Comparison of ENCODE assay signal across 13 mouse cellular contexts in the genomic region with DNA sequence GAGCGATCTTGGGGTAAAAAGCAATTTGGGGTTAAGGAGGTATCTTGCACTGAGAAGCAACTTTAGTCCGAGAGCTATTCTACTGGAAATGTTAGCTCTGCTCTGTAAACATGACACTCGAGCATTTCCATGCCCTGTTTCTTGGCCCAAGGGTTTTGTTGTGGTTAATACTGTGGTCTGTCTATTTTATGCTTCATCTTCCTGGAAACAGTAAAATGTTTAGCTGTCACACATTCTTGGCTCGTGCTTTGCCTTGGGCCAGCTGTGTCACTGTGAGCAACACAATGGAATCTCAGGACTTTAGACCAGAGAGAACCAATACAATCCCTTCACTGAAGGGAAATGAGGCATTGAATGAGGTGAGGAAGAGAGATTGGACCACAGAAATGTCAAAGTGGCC. TPM values are rescaled to one million over a fixed set of nuclear protein-coding genes. Genes with fewer than 3 reads are reported as not detected.
DNase-seq lines count a peak whose midpoint lies in the region; ATAC-seq lines count a peak whose summit lies in the region.
"Had no signal": no experiment of that assay in that cellular context is flagged by ENCODE, and none has a peak within 500 bp of the region (broad histone marks: within the 10 kb centered on the region; RNA-seq: fewer than 3 reads in every experiment).

No protein-coding gene starts in this region.

- H3K4me2 ChIP-seq in hindbrain, embryonic 16.5 days (ENCODE audit: low read length), result no peak overlapping the region
- H3K4me2 ChIP-seq: hindbrain, embryonic 13.5 days had no signal

- H3K9me3 ChIP-seq in hindbrain, embryonic 16.5 days (ENCODE audit: control insufficient read depth, low read length), result no peaks in the 10 kb centered on the region; the same call in 1 of the 2 replicates
- H3K9me3 ChIP-seq: hindbrain, embryonic 13.5 days had no signal

- no peak overlapping the region for H3K9ac ChIP-seq in hindbrain, embryonic 16.5 days (ENCODE audit: low read depth, low read length)
- H3K9ac ChIP-seq: hindbrain, embryonic 13.5 days had no signal

- peak; percentile 13 to 20 for DNase-seq in heart, postnatal 10 days
- DNase-seq in heart, adult 11 months, result no peak
- DNase-seq in kidney, postnatal 10 days, result peak; percentile 66
- DNase-seq in lung, postnatal 4 days, result peak; percentile 57 to 79
- no peak for DNase-seq in spleen, adult 12 weeks (ENCODE audit: low spot score)
- no peak for DNase-seq in cerebellum, postnatal 14 days
- DNase-seq: adrenal gland, adult 8-10 months; cerebellum, postnatal 36 days; thymus, postnatal 14 days had no signal

- no peaks in the 10 kb centered on the region for H3K4me1 ChIP-seq in hindbrain, embryonic 16.5 days (ENCODE audit: control insufficient read depth, insufficient read depth, low read depth, low read length)
- H3K4me1 ChIP-seq: hindbrain, embryonic 13.5 days had no signal

- 54% methylated on average over 4 of the region's 4 CpGs for WGBS in hindbrain, embryonic 16.5 days

- H3K4me3 ChIP-seq in hindbrain, embryonic 16.5 days (ENCODE audit: low read length), result no peak overlapping the region
- H3K4me3 ChIP-seq: erythroblast, embryonic 14.5 days; hindbrain, embryonic 13.5 days had no signal

- no peaks in the 10 kb centered on the region for H3K27me3 ChIP-seq in hindbrain, embryonic 16.5 days (replicated peaks; ENCODE audit: control insufficient read depth, insufficient read depth, low read length)
- H3K27me3 ChIP-seq: hindbrain, embryonic 13.5 days had no signal

- no peak overlapping the region for H3K27ac ChIP-seq in hindbrain, embryonic 16.5 days (ENCODE audit: low read depth, low read length)
- H3K27ac ChIP-seq: hindbrain, embryonic 13.5 days had no signal

- intact Hi-C loops in heart, postnatal 10 days (cut with DNase I), result no loop called here

- ATAC-seq in common myeloid progenitor, adult 5-6 weeks (replicated peaks; ENCODE audit: low read depth, poor library complexity, severe bottlenecking), result peak; percentile 45; the same call in 1 of the 2 replicates
- ATAC-seq in hindbrain, embryonic 16.5 days, result no peak

- H3K36me3 ChIP-seq in hindbrain, embryonic 16.5 days (ENCODE audit: control insufficient read depth, insufficient read depth, low read length), result no peaks in the 10 kb centered on the region
- H3K36me3 ChIP-seq: hindbrain, embryonic 13.5 days had no signal

RNA-seq across cellular contexts. Expression of a gene that starts 40.6 kb away (rescaled TPM):
- 10 to 100 TPM; 22.6 to 29.3 TPM for total RNA-seq in heart, postnatal 10 days (2021)
- 0.15 and 0.50 TPM in 2 replicates for total RNA-seq in common myeloid progenitor, adult 5-6 weeks (2017)
- 71.7 and 88.1 TPM in 2 replicates for polyA plus RNA-seq in hindbrain, embryonic 16.5 days (2015; fragmentation: Nextera tagmentation; extraction: Ambion mirVana)

Comparison
In these comparisons a context has a peak if more than half of its experiments do, and no peak if none do; other contexts are left out.
1. DNase-seq: peak in heart, postnatal 10 days (2 of 2), kidney, postnatal 10 days (single experiment) and lung, postnatal 4 days (2 of 2); none in heart, adult 11 months (single experiment), spleen, adult 12 weeks (single experiment) and cerebellum, postnatal 14 days (0 of 2).
2. RNA of a gene that starts 40.6 kb away (total RNA-seq): 22.6 to 29.3 TPM in heart, postnatal 10 days; 0.15 to 0.50 TPM in common myeloid progenitor, adult 5-6 weeks; every median in the first group is over 10 times any median in the second.